Mouse (Mus musculus) naive thymus-derived CD4-positive, alpha-beta T cell, adult 2 months (primary cell): Measurements from ENCODE around the gene Cnr1.

Experiments
- DNase-seq: peaks from one replicate; pipeline ENCODE4 v3.0.0-alpha.2; 2011; ENCODE audit warnings: low read depth

Cnr1 gene

GRCm38 (mm10) chr4:33941557-33941956 lies 17.2 kb downstream of the Cnr1 start:
- no peak for DNase-seq

- no peak for DNase-seq
Measured at GRCm38 (mm10) chr4:33943936-33944335, 19.5 kb downstream of the Cnr1 start.

DNA sequence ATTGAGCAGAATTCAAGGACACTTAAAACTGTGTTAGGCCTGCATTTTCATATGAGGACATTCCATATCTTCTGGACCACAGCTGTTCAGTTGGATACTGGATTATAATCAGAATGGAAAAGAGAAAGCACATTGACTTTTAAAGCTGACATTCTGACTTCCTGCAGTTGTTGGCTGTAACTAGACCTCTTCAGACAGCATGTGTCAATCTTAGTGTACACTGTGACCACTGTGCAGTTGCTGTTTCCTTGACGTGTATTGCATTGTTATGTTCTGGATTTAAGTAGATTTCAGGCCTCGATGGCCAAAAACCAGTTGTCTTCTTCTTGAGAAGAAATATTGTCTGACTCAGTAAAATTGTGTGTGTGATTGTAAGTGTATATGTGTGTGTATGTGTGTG lies 21.3 kb downstream of the Cnr1 start:
- no peak for DNase-seq

GRCm38 (mm10) chr4:33947584-33947983 lies 23.2 kb downstream of the Cnr1 start:
- DNase-seq, result no peak

- no peak for DNase-seq
Measured at GRCm38 (mm10) chr4:33957398-33957797, 33.0 kb downstream of the Cnr1 start.

DNA sequence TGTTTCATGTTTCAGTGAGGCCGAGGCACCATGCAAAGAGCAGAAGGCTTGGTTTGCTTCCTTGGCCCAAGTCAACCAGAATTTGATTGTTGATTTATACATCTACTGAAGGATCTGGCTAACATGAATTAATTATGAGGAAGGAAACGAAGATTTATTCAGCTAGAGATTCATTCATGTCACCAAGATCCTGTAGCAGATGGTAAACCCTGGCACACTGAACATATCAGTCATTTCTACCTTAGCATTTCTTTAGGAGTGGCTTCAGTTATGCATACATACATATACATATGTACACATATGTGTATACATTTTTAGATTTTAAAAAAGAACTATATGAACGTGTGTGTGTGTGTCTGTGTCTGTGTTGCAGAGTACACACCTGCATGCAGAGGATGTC lies 34.1 kb downstream of the Cnr1 start:
- no peak for DNase-seq

DNA sequence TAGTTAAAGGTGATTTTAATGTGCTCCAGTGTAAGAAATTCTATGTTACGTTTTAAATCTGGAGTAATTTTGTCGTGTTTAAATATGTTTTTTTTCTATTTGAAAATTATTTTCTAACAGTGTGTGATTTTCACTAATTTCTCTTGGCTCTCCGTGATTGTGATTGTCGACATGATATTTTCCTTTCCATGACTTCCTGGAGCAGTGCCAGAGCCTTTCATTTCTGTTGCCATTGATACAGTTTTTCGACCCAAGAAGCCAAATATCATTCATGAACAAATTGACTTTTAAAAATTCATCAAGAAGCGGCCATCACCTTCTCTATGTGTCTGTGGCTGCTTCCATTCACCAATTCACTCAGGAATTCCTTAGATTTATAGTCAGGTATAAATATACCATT lies 35.4 kb downstream of the Cnr1 start:
- DNase-seq, result no peak

DNA sequence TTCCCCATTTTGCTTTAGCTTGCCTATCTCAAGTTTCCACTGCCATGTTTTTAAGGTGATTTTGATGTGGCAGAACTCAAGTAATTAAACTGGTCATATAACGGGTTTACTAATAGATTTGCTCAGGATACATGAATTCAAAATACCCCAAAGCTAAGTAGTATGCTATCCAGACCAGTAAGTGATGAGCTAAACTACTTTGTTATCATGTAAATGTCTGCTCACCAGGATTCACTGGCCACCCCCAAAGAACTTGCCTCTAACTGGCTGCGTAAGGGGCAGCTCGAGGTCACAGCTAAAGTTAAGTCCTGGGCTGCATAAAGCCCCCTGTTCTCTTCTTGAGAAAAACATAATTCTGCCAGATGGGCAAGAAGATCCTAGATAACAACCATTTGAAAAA lies 46.3 kb downstream of the Cnr1 start:
- DNase-seq, result no peak

DNA sequence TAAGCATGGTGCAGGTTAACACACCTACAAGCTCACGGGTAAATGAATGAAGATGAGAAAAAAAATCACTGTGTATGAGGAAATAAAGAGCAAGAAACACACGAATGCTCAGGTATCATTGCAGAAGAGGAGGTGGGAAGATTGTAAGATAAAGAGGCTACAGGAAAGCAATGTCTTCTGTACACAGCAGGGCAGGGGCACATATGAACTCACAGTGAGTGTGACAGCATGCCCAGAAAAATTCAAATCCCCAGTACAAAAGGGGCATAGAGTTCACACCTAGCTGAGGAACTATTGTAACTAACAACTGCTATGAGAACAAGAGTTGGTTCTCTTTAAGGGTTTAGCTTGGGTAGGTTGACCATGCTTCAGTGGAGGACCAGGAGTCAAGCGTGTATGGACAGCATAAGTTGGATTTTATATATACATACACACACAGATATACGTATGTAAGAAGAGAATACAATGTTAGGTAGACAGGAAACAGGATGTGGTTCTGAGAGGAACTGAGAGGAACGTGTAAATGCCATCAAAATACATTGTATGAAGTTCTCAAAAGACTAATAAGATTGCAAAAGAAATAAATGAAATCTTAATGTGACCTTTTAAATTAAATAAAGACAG lies 64.2 kb downstream of the Cnr1 start:
- peak; percentile 74 for DNase-seq

DNA sequence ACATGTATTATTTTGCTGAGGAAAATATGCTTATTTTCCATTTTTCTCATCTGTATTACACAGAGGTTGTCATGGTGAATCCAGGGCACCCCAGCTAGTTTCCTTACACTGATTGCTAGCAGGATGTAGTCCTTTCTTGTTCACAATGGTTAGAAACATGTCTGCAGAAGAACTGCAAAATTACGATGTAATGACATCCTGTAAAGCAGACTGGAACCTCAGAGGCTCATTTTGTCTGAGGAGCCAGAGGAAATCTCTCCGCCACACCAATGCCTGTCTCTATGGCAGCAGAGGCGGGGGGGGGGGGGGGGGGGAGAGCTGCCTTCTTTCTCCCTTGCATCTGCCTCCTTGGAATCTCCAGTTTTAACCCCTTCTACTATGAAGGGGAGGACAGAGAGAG lies 68.3 kb downstream of the Cnr1 start:
- peak; percentile 67 for DNase-seq

DNA sequence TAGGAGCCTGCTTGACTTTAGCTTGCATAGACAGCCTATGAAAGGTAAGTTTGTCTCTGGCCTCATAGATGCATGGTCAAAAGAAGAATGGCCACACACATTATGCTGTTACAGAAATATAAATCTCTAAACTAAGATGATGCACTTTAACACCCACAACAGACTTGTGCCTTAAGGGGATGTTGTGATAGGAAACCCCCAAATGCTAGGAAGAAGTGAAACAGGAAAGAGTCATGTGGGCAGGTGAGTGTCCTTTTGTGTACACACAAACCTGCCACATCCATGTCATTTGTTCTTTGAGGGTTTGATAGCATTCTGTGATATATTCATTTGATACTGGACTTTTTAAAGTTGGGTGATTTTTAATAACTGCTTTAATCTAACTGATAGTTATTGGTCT lies 72.0 kb downstream of the Cnr1 start:
- no peak for DNase-seq
